Mouse (Mus musculus) limb, embryonic 13.5 days (tissue): ENCODE measurements around the gene Olfr701. TPM values are rescaled to one million over a fixed set of nuclear protein-coding genes. Genes with fewer than 3 reads are reported as not detected.

ENCODE experiments used
- ATAC-seq: fragments of 200-750 bp; cut with Nextera tagmentation; 2 replicates; pipeline ENCODE4 v1.8.0; 2017; ENCODE audit warnings: low read depth, moderate number of reproducible peaks, moderate TSS enrichment; ENCODE audit not compliant: low FRiP score
- H3K27ac ChIP-seq: fragments of 300-500 bp; sonication (generic); 2 replicates; pipeline ENCODE4 v1.5.1; 2015; ENCODE audit warnings: inconsistent platforms, mild to moderate bottlenecking, moderate library complexity
- H3K27me3 ChIP-seq: fragments of 300-500 bp; sonication (generic); 2 replicates; pipeline ENCODE4 v1.6.1; 2015; ENCODE audit warnings: mild to moderate bottlenecking, inconsistent platforms
- H3K36me3 ChIP-seq: fragments of 300-500 bp; sonication (generic); 2 replicates; pipeline ENCODE4 v1.6.1; 2015; ENCODE audit warnings: inconsistent platforms, mild to moderate bottlenecking, moderate library complexity
- H3K4me1 ChIP-seq: fragments of 300-500 bp; sonication (generic); 2 replicates; pipeline ENCODE4 v1.6.1; 2015; ENCODE audit warnings: inconsistent platforms
- H3K4me2 ChIP-seq: fragments of 300-500 bp; sonication (generic); replicated peaks from 2 replicates; pipeline ENCODE4 v1.6.1; 2015; ENCODE audit warnings: inconsistent platforms, mild to moderate bottlenecking, moderate library complexity
- H3K4me3 ChIP-seq: fragments of 300-500 bp; sonication (generic); 2 replicates; pipeline ENCODE4 v1.5.1; 2015; ENCODE audit warnings: moderate library complexity, mild to moderate bottlenecking, inconsistent platforms
- H3K9ac ChIP-seq: fragments of 300-500 bp; sonication (generic); 2 replicates; pipeline ENCODE4 v1.6.1; 2015; ENCODE audit warnings: mild to moderate bottlenecking, inconsistent platforms
- H3K9me3 ChIP-seq: fragments of 300-500 bp; sonication (generic); 2 replicates; pipeline ENCODE4 v1.6.1; 2016; ENCODE audit warnings: inconsistent platforms
- WGBS: fragments of 180-500 bp; shearing (Covaris S2); methylation state at CpG from one replicate; pipeline ENCODE4 v1.1.7; 2015; 5-methylcytosine and 5-hydroxymethylcytosine counted together
- polyA plus RNA-seq: library from polyadenylated mRNA; unstranded; fragments of >200 nt; fragmentation: Nextera tagmentation; extraction: Ambion mirVana; gene quantifications from 2 replicates; pipeline ENCODE4 v1.2.1, GENCODE M21; 2015

The Olfr701 gene
- not detected in 2 replicates for polyA plus RNA-seq

DNA sequence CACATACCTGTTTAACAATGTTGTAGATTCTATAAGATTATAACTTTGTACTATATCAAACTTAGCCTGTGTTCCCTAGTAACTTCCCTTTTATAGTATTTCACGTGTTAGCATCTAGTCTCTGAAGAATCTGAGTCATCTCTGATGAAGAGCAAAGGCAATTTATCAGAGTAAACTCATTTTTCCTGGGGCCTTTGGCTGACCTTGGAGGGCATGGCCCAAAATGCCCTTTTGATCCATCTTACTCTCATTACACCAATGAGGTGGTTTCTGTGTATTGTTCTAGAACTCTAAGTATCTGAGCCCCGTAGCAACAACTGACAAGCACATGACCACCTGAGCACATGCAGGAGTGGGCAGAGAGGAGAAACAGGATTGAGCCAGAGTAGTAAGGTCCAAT lies at the start of gene Olfr701:
Gene Olfr701, plus strand, starts transcription at position 301 of the 400 bp plus-strand sequence.
- Histone ChIP-seq H3K36me3 (no peaks in the 10 kb centered on the region), H3K9ac (no peak within 1 kb of the TSS), H3K27me3 (no peaks in the 10 kb centered on the region), H3K27ac (no peak within 1 kb of the TSS), H3K9me3 (no peaks in the 10 kb centered on the region), H3K4me1 (no peaks in the 10 kb centered on the region), H3K4me2 (no peak within 1 kb of the TSS), H3K4me3 (no peak within 1 kb of the TSS)
- no peak for ATAC-seq
- 79% methylated on average over 2 of the region's 2 CpGs for WGBS

DNA sequence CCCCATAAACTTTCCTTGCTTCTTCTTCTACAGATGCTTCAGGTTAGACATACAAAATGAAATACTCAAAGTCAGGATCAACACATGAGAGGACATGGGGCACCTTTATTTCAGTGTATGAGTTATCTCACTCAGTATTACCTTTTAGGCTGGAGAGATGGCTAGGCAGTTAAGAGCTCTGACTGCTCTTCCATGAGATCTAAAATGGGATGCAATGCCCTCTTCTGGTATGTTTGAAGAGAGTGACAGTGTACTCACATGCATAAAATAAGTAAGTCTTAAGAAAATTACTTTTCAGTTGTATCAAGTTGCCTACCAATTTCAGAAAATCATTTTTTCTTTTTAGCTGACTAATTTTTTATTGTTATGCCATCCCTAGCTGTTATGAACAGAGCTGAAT lies 25.6 kb upstream of the Olfr701 start:
- no peaks in the 10 kb centered on the region for H3K9me3 ChIP-seq
- no peak overlapping the region for H3K9ac ChIP-seq
- H3K36me3 ChIP-seq = no peaks in the 10 kb centered on the region
- H3K4me3 ChIP-seq = no peak overlapping the region
- no peak for ATAC-seq
- H3K27me3 ChIP-seq = no peaks in the 10 kb centered on the region
- H3K4me2 ChIP-seq = no peak overlapping the region
- H3K4me1 ChIP-seq = no peaks in the 10 kb centered on the region
- H3K27ac ChIP-seq = no peak overlapping the region

DNA sequence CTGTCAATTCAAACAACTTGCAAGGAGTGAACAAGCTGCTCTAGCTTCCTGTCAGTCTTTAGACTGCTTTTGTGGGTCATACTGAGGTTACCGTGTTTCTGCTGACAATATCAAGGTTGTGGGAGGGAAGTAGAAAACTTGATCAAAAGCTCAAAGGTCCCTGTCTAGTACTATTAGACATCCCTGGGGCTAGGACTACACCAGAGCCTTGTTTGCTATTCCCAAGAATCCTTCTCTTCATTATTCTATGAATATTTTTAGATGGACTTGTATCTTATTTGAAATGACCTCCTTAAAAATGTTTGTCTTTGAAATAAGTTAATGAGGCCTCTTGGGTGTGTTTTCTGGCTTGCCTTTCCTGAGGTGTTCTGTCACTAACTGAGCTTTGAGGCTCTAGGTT lies 20.8 kb upstream of the Olfr701 start, which contains the start of gene Olfr699:
Gene Olfr699, minus strand, starts transcription at position 101 of the 400 bp plus-strand sequence.
- Histone ChIP-seq H3K9me3 (no peaks in the 10 kb centered on the region), H3K4me1 (no peaks in the 10 kb centered on the region), H3K27me3 (no peaks in the 10 kb centered on the region), H3K4me2 (no peak within 1 kb of the TSS), H3K9ac (no peak within 1 kb of the TSS), H3K36me3 (no peaks in the 10 kb centered on the region), H3K27ac (no peak within 1 kb of the TSS), H3K4me3 (no peak within 1 kb of the TSS)
- 75% methylated on average over 1 of the region's 1 CpGs for WGBS
- no peak for ATAC-seq

DNA sequence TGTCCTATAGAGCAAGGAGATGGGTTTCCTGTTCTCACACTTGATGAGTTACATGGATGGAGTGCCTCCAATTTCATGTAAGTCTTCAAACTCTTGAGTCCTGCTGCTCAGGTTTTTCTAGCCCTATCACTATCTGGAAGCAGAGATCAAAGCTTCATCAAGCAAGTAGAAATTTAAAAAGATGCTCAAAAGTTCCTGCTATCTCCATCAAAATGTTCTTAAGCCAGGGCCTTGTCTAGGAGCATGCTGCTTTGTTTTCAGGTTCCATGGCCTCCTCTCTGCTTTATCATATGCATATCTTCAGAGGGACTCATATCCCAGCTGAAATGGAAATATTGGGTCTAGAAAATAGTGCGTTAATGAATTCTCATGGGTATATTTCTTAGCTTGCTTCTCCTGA lies 5.2 kb upstream of the Olfr701 start, which contains the start of gene Olfr700:
Gene Olfr700, minus strand, starts transcription at position 101 of the 400 bp plus-strand sequence.
- no peak within 1 kb of the TSS for H3K9ac ChIP-seq
- no peaks in the 10 kb centered on the region for H3K36me3 ChIP-seq
- H3K4me2 ChIP-seq = no peak within 1 kb of the TSS
- no peak within 1 kb of the TSS for H3K4me3 ChIP-seq
- no peaks in the 10 kb centered on the region for H3K4me1 ChIP-seq
- no peak within 1 kb of the TSS for H3K27ac ChIP-seq
- ATAC-seq = no peak
- WGBS = 85% methylated on average over 1 of the region's 1 CpGs
- H3K27me3 ChIP-seq = no peaks in the 10 kb centered on the region
- no peaks in the 10 kb centered on the region for H3K9me3 ChIP-seq

DNA sequence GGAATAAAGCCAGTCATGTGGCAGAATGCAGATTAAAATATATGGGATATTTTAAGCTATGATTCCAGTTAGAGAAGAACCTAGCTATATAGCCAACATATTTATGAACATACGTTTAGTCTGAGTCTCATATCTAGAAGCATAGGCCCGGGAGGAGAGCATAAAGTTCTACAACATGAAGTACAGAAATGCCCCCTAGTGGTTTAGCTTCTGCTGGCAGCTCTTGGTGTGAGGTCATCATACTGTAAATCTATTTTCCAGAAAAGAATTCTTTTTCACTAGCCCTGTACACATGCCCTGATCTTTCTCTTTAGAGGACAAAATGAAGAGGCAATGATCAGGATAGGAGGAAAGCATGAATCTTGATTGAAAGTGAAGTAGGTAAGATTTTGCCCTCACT lies 1.8 kb downstream of the Olfr701 start:
- H3K4me3 ChIP-seq = no peak overlapping the region
- no peak overlapping the region for H3K9ac ChIP-seq
- H3K4me1 ChIP-seq = no peaks in the 10 kb centered on the region
- no peaks in the 10 kb centered on the region for H3K36me3 ChIP-seq
- no peak overlapping the region for H3K4me2 ChIP-seq
- no peaks in the 10 kb centered on the region for H3K27me3 ChIP-seq
- 45% methylated on average over 2 of the region's 2 CpGs for WGBS
- no peak for ATAC-seq
- H3K27ac ChIP-seq = no peak overlapping the region
- H3K9me3 ChIP-seq = no peaks in the 10 kb centered on the region

DNA sequence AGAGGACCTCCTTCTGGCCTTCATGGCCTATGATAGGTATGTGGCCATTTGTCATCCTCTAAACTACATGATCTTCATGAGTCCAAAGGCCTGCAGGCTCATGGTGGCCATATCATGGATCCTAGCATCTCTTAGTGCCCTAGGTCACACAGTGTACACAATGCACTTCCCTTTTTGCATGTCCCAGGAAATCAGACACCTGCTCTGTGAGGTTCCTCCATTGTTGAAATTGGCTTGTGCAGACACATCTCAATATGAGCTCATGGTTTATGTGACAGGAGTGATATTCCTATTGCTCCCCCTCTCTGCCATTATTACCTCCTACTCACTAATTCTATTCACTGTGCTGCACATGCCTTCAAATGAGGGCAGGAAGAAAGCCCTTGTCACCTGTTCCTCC lies 4.5 kb downstream of the Olfr701 start:
- Histone ChIP-seq H3K9me3 (no peaks in the 10 kb centered on the region), H3K27ac (no peak overlapping the region), H3K9ac (no peak overlapping the region), H3K27me3 (no peaks in the 10 kb centered on the region), H3K4me2 (no peak overlapping the region), H3K4me3 (no peak overlapping the region), H3K36me3 (no peaks in the 10 kb centered on the region), H3K4me1 (no peaks in the 10 kb centered on the region)
- ATAC-seq = no peak

DNA sequence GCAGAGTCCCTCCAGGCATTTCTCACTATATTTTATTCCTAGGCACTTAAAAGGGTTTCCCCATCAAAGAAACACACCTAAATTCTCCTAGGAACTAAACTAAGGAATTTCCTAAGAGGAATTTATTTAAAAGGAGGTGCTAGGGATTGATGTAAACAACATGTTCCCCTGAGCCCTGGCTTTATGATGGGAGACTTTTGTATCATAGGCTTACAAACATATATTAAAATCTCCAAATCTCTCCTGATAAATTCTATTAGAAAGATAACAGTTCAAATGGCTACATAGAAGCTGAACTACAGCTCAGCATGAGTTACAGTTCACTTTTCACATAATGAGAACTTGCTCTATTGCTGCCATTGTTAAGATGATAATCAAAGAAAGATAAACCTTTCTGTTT lies 19.9 kb downstream of the Olfr701 start, which contains the start of gene Olfr702:
Gene Olfr702, minus strand, starts transcription at position 101 of the 400 bp plus-strand sequence.
- Histone ChIP-seq H3K4me3 (no peak within 1 kb of the TSS), H3K36me3 (no peaks in the 10 kb centered on the region), H3K9ac (no peak within 1 kb of the TSS), H3K9me3 (no peaks in the 10 kb centered on the region), H3K4me2 (no peak within 1 kb of the TSS), H3K27me3 (no peaks in the 10 kb centered on the region), H3K4me1 (no peaks in the 10 kb centered on the region), H3K27ac (no peak within 1 kb of the TSS)
- ATAC-seq = no peak

DNA sequence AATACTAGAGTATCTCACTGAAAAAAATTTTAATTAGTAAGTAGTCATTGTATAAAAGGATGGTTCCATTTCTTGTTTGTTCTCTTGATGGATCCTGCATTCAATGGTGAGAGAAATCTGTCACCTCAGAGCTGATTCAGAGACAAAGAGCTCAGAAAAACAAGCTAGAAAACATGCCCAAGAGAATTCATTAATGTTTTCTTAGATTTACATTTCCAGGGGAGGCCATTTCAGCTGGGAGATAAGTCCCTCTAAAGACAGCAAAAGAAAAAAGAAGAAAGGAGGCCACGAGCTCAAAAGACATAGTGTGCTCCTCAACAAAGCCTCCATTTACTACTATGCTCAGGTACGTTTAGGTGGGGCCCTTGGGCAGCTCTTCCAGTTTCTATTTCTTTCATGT lies 29.1 kb downstream of the Olfr701 start, which contains the start of gene Olfr703:
Gene Olfr703, plus strand, starts transcription at position 301 of the 400 bp plus-strand sequence.
- Histone ChIP-seq H3K4me1 (no peaks in the 10 kb centered on the region), H3K9ac (no peak within 1 kb of the TSS), H3K4me3 (no peak within 1 kb of the TSS), H3K9me3 (no peaks in the 10 kb centered on the region), H3K36me3 (no peaks in the 10 kb centered on the region), H3K27me3 (no peaks in the 10 kb centered on the region), H3K27ac (no peak within 1 kb of the TSS), H3K4me2 (no peak within 1 kb of the TSS)
- 62% methylated on average over 2 of the region's 2 CpGs for WGBS
- no peak for ATAC-seq

DNA sequence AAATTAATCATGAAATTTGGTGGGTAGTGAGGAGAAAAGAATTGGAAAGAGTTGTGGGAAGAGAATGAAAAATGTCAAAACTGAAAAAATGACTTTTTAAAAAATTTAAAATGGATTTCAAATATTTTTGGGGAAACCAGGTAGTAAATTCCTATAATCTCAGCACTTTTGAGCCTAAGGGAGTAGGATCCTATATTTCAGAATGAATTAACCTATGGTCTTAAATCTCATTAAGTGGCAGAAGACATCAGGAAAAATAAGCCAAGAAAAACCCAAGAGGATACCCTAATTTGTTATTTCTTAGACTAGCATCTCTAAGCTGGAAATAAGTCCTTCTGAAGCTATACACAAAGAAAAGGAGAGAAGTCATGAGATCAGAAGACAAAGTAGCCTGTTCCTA lies 49.0 kb downstream of the Olfr701 start, which contains the start of gene Olfr704:
Gene Olfr704, plus strand, starts transcription at position 301 of the 400 bp plus-strand sequence.
- no peak for ATAC-seq
- Histone ChIP-seq H3K27ac (no peak within 1 kb of the TSS), H3K27me3 (no peaks in the 10 kb centered on the region), H3K9ac (no peak within 1 kb of the TSS), H3K36me3 (no peaks in the 10 kb centered on the region), H3K4me2 (no peak within 1 kb of the TSS), H3K4me3 (no peak within 1 kb of the TSS), H3K4me1 (no peaks in the 10 kb centered on the region), H3K9me3 (peaks cover 5% of the 10 kb centered on the region; the same call in 1 of the 2 replicates)

Other genes starting within 250 kb of the Olfr701 start
- gene Olfr693, start 133.5 kb upstream of the Olfr701 start, polyA plus RNA-seq = not detected in 2 replicates
- not detected in 2 replicates for gene Olfr694, start 122.3 kb upstream of the Olfr701 start, polyA plus RNA-seq
- not detected in 2 replicates for gene Olfr695, start 97.7 kb upstream of the Olfr701 start, polyA plus RNA-seq
- gene Olfr697, start 71.7 kb upstream of the Olfr701 start, polyA plus RNA-seq = not detected in 2 replicates
- gene Olfr698, start 58.7 kb upstream of the Olfr701 start, polyA plus RNA-seq = not detected in 2 replicates
- not detected in 2 replicates for gene Olfr699, start 20.9 kb upstream of the Olfr701 start, polyA plus RNA-seq
- not detected in 2 replicates for gene Olfr700, start 5.3 kb upstream of the Olfr701 start, polyA plus RNA-seq
- gene Olfr702, start 19.8 kb downstream of the Olfr701 start, polyA plus RNA-seq = not detected in 2 replicates
- gene Olfr703, start 29.2 kb downstream of the Olfr701 start, polyA plus RNA-seq = not detected in 2 replicates
- not detected in 2 replicates for gene Olfr704, start 49.1 kb downstream of the Olfr701 start, polyA plus RNA-seq
- gene Olfr705, start 62.8 kb downstream of the Olfr701 start, polyA plus RNA-seq = not detected in 2 replicates
- gene Olfr706, start 74.0 kb downstream of the Olfr701 start, polyA plus RNA-seq = not detected in 2 replicates
- not detected in 2 replicates for gene Olfr707, start 87.1 kb downstream of the Olfr701 start, polyA plus RNA-seq
- not detected in 2 replicates for gene Olfr1532-ps1, start 93.9 kb downstream of the Olfr701 start, polyA plus RNA-seq
- gene Olfr709-ps1, start 118.1 kb downstream of the Olfr701 start, polyA plus RNA-seq = not detected in 2 replicates
- gene Olfr710, start 134.2 kb downstream of the Olfr701 start, polyA plus RNA-seq = not detected in 2 replicates
- gene Olfr6, start 149.8 kb downstream of the Olfr701 start, polyA plus RNA-seq = not detected in 2 replicates
- not detected in 2 replicates for gene Olfr711, start 161.3 kb downstream of the Olfr701 start, polyA plus RNA-seq
- gene Olfr2, start 191.9 kb downstream of the Olfr701 start, polyA plus RNA-seq = not detected in 2 replicates
- not detected in 2 replicates for gene Olfr713, start 217.0 kb downstream of the Olfr701 start, polyA plus RNA-seq